Mouse (Mus musculus) megakaryocyte, embryonic 14.5 days (primary cell): ENCODE results near the gene Slc7a4.

ENCODE experiments used
- FLI1 ChIP-seq: IDR thresholded peaks from 2 replicates; pipeline ENCODE4 v1.6.1; 2012; ENCODE audit warnings: low read length, inconsistent platforms, mixed read lengths
- GATA1 ChIP-seq: IDR thresholded peaks from 3 replicates; pipeline ENCODE4 v1.6.1; 2012; ENCODE audit warnings: mixed read lengths, low read length, inconsistent platforms, borderline replicate concordance

GRCm38 (mm10) chr16:17616212-17616611 is 33.2 kb upstream of the Slc7a4 start:
- TF ChIP-seq GATA1, result no peak
- TF ChIP-seq FLI1, result no peak; the same call in 1 of the 2 replicates
